Comparison of ENCODE assay signal across 8 mouse cellular contexts in the genomic region with DNA sequence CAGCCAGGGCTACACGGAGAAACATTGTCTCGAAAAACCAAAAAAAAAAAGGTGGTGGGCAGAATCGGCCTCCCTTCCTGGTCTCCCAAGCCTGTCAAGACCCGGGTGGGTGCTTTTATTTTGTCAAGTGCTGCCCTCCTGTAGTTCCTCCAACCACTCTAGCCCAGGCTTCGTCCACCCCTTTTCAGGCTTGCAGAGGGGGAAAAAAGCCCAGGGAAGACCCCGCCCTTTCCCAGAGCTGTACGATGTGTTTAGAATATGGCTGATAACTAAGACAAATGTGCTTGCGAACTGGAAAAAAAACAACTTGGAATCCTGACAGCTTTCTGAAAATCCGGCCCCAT. TPM values are rescaled to one million over a fixed set of nuclear protein-coding genes. Genes with fewer than 3 reads are reported as not detected.
DNase-seq lines count a peak whose midpoint lies in the region; ATAC-seq and TF ChIP-seq lines count a peak whose summit lies in the region.

No protein-coding gene starts in this region.

- peak; percentile 36; the same call in 1 of the 2 replicates for ATAC-seq in neural tube, embryonic 11.5 days (ENCODE audit: insufficient read depth, low FRiP score, low TSS enrichment)
- peak; percentile 44; the same call in 1 of the 2 replicates for ATAC-seq in limb, embryonic 12.5 days (ENCODE audit: insufficient number of reproducible peaks, insufficient read depth, low FRiP score, low TSS enrichment, low read depth)

- peak overlapping the region; percentile 68 for H3K4me3 ChIP-seq in cerebellum, adult 2 months (replicated peaks; ENCODE audit: insufficient read depth, low read depth, low read length)
- H3K4me3 ChIP-seq in neural tube, embryonic 11.5 days (ENCODE audit: low read depth, low read length) = 0 out of 2 replicates have a peak overlapping the region, but pooled peaks have one; percentile 15
- H3K4me3 ChIP-seq in limb, embryonic 12.5 days (replicated peaks) = peak overlapping the region; percentile 37
- peak overlapping the region; percentile 76 for H3K4me3 ChIP-seq in small intestine, adult 2 months (ENCODE audit: low read depth, low read length)

- no peaks in the 10 kb centered on the region for H3K9me3 ChIP-seq in neural tube, embryonic 11.5 days (ENCODE audit: control insufficient read depth, low read length)
- no peaks in the 10 kb centered on the region for H3K9me3 ChIP-seq in limb, embryonic 12.5 days

- peak overlapping the region; percentile 35; the same call in 1 of the 2 replicates for H3K4me2 ChIP-seq in neural tube, embryonic 11.5 days (ENCODE audit: low read depth)
- H3K4me2 ChIP-seq in limb, embryonic 12.5 days = peak overlapping the region; percentile 47

- no peak for DNase-seq in cerebellum, adult 2 months
- DNase-seq in cerebellum, adult 8-10 months = no peak
- no peak for DNase-seq in neural tube, embryonic 11.5 days (ENCODE audit: low spot score)
- no peak for DNase-seq in neural tube, embryonic 10.5 days (ENCODE audit: extremely low spot score, low spot score)
- DNase-seq in right cerebral cortex, postnatal 4 days = no peak
- no peak for DNase-seq in adipocyte (ENCODE audit: low spot score)

- H3K27ac ChIP-seq in cerebellum, adult 2 months (ENCODE audit: insufficient read depth, low read length) = peak overlapping the region; percentile 98
- H3K27ac ChIP-seq in neural tube, embryonic 11.5 days (ENCODE audit: low read depth, low read length) = peak overlapping the region; percentile 79
- H3K27ac ChIP-seq in limb, embryonic 12.5 days = peak overlapping the region; percentile 85
- H3K27ac ChIP-seq in small intestine, adult 2 months (ENCODE audit: insufficient read depth, low read depth, low read length) = peak overlapping the region; percentile 96

- H3K9ac ChIP-seq in neural tube, embryonic 11.5 days (ENCODE audit: low read length) = peak overlapping the region; percentile 47; the same call in 1 of the 2 replicates
- H3K9ac ChIP-seq in limb, embryonic 12.5 days (replicated peaks) = 0 out of 2 replicates have a peak overlapping the region, but pooled peaks have one; percentile 23

- no peaks in the 10 kb centered on the region for H3K36me3 ChIP-seq in neural tube, embryonic 11.5 days (ENCODE audit: control insufficient read depth, insufficient read depth, low read length)
- H3K36me3 ChIP-seq in limb, embryonic 12.5 days = no peaks in the 10 kb centered on the region
- H3K36me3 ChIP-seq in small intestine, adult 2 months (ENCODE audit: control insufficient read depth, insufficient read depth, low read length) = no peaks in the 10 kb centered on the region

- no peaks in the 10 kb centered on the region for H3K27me3 ChIP-seq in cerebellum, adult 2 months (ENCODE audit: control insufficient read depth, insufficient read depth, low read length)
- no peaks in the 10 kb centered on the region for H3K27me3 ChIP-seq in neural tube, embryonic 11.5 days (ENCODE audit: control insufficient read depth, insufficient read depth, low read length)
- peaks cover 15% of the 10 kb centered on the region for H3K27me3 ChIP-seq in limb, embryonic 12.5 days
- H3K27me3 ChIP-seq in small intestine, adult 2 months (ENCODE audit: control insufficient read depth, insufficient read depth, low read length) = no peaks in the 10 kb centered on the region

- WGBS in cerebellum, adult 2 months = 21% methylated on average over 9 of the region's 9 CpGs
- 50% methylated on average over 9 of the region's 9 CpGs for WGBS in neural tube, embryonic 11.5 days
- WGBS in limb, embryonic 12.5 days = 48% methylated on average over 9 of the region's 9 CpGs
- 31% methylated on average over 9 of the region's 9 CpGs for WGBS in small intestine, adult 2 months

- no peak for TF ChIP-seq CTCF in cerebellum, adult 2 months (IDR thresholded peaks at IDR 0.05; ENCODE audit: borderline replicate concordance, insufficient read depth, low read depth, low read length)
- TF ChIP-seq CTCF in small intestine, adult 2 months (IDR thresholded peaks at IDR 0.05; ENCODE audit: extremely low read depth, insufficient read length, insufficient replicate concordance, low read depth, low read length) = no peak

- no peak for TF ChIP-seq POLR2A in cerebellum, adult 2 months (IDR thresholded peaks at IDR 0.05; ENCODE audit: borderline replicate concordance, insufficient read depth, low read length)
- no peak for TF ChIP-seq POLR2A in small intestine, adult 2 months (IDR thresholded peaks at IDR 0.05; ENCODE audit: low read depth, low read length)

- no peaks in the 10 kb centered on the region for H3K4me1 ChIP-seq in cerebellum, adult 2 months (ENCODE audit: control insufficient read depth, insufficient read depth, low read length)
- no peaks in the 10 kb centered on the region for H3K4me1 ChIP-seq in neural tube, embryonic 11.5 days (ENCODE audit: control insufficient read depth, insufficient read depth, low read length)
- H3K4me1 ChIP-seq in limb, embryonic 12.5 days (replicated peaks) = no peaks in the 10 kb centered on the region
- peaks cover 3% of the 10 kb centered on the region; the same call in 1 of the 2 replicates for H3K4me1 ChIP-seq in small intestine, adult 2 months (ENCODE audit: control insufficient read depth, insufficient read depth, insufficient read length, low read length)

RNA-seq across cellular contexts. Expression of a gene that starts 33.0 kb away (rescaled TPM):
- 36.9 and 38.5 TPM in 2 replicates for polyA plus RNA-seq in cerebellum, adult 2 months (2012; rRNA removed)
- 24.0 and 25.1 TPM in 2 replicates for polyA plus RNA-seq in neural tube, embryonic 11.5 days (2014; fragmentation: Nextera tagmentation; extraction: Ambion mirVana)
- 11.1 and 14.5 TPM in 2 replicates for polyA plus RNA-seq in limb, embryonic 12.5 days (2016; fragmentation: Nextera tagmentation; extraction: Ambion mirVana)
- polyA plus RNA-seq in small intestine, adult 2 months (2012; rRNA removed) = 0.04 and 0.06 TPM in 2 replicates

RNA-seq across cellular contexts. Expression of a gene that starts 44.2 kb away (rescaled TPM):
- 69.2 and 83.3 TPM in 2 replicates for polyA plus RNA-seq in cerebellum, adult 2 months (2012; rRNA removed)
- polyA plus RNA-seq in neural tube, embryonic 11.5 days (2014; fragmentation: Nextera tagmentation; extraction: Ambion mirVana) = not detected in 2 replicates
- 0.14 TPM in 1 of 2 replicates, not detected in the other for polyA plus RNA-seq in limb, embryonic 12.5 days (2016; fragmentation: Nextera tagmentation; extraction: Ambion mirVana)
- 88.8 and 125 TPM in 2 replicates for polyA plus RNA-seq in small intestine, adult 2 months (2012; rRNA removed)

RNA-seq across cellular contexts. Expression of a gene that starts 58.2 kb away (rescaled TPM):
- 54.4 and 64.5 TPM in 2 replicates for polyA plus RNA-seq in cerebellum, adult 2 months (2012; rRNA removed)
- polyA plus RNA-seq in neural tube, embryonic 11.5 days (2014; fragmentation: Nextera tagmentation; extraction: Ambion mirVana) = 37.1 and 41.2 TPM in 2 replicates
- 46.0 and 51.7 TPM in 2 replicates for polyA plus RNA-seq in limb, embryonic 12.5 days (2016; fragmentation: Nextera tagmentation; extraction: Ambion mirVana)
- polyA plus RNA-seq in small intestine, adult 2 months (2012; rRNA removed) = 77.9 and 155 TPM in 2 replicates

Comparison
In these comparisons a context has a peak if more than half of its experiments do, and no peak if none do; other contexts are left out.
1. H3K4me3 ChIP-seq: peak in every context shown above with its lines; median percentile 76 in small intestine, adult 2 months; 68 in cerebellum, adult 2 months; 37 in limb, embryonic 12.5 days; 15 in neural tube, embryonic 11.5 days.
2. RNA of a gene that starts 33.0 kb away (polyA plus RNA-seq): 36.9 to 38.5 TPM in cerebellum, adult 2 months, 24.0 to 25.1 TPM in neural tube, embryonic 11.5 days and 11.1 to 14.5 TPM in limb, embryonic 12.5 days; 0.04 to 0.06 TPM in small intestine, adult 2 months; every median in the first group is over 10 times any median in the second.
3. RNA of a gene that starts 44.2 kb away (polyA plus RNA-seq): 88.8 to 125 TPM in small intestine, adult 2 months and 69.2 to 83.3 TPM in cerebellum, adult 2 months; not detected in neural tube, embryonic 11.5 days and 0.14 TPM in limb, embryonic 12.5 days; every median in the first group is over 10 times any median in the second.
4. Peak in every context shown above with its lines, with median percentiles within 50 percentile points of each other: H3K27ac ChIP-seq.